Mouse (Mus musculus) thymus, postnatal 10 days (tissue): ENCODE results near the gene Cpt1a.

Experiments used
- DNase-seq, 2 experiments: peaks; one replicate each; pipeline ENCODE4 v3.0.0; 2021; ENCODE audit warnings: low spot score in 2 of 2

Gene Cpt1a

DNA sequence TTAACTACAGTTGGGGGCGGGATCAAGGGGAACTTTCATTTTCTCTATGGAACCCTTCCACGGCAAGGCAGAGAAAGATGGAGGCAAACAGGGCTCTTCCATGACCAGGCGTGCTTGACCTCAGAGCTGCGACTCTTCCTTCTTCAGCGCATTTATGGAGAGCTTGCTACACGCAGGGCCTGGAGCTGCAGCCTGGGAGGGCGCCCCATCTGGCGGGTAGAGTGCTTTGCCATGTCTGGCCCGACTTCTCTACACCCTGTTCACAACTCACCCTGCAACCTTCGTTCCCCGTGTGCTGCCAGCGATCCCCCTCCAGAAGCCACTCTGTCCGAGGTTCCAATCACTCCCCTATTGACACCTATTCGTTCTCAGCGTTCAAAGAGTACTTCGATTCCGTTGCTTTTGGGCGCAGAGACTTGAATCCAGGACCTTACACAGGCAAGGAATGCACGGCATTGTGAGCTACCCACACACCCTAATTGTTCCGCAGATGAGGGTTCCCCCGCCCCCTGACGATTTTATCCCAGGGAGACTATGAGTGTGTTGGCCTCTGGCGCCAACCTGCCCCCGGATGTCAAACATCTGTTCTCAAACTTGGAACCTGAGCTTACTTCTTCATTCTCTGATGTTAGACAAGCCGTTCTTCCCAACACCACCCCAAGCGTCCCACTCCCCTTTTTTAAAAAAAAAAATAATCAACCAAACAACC is at the start of gene Cpt1a:
Cpt1a (plus strand) TSS at position 74 of the 709 bp plus-strand sequence.
- DNase-seq: peak; percentile 36 to 57

DNA sequence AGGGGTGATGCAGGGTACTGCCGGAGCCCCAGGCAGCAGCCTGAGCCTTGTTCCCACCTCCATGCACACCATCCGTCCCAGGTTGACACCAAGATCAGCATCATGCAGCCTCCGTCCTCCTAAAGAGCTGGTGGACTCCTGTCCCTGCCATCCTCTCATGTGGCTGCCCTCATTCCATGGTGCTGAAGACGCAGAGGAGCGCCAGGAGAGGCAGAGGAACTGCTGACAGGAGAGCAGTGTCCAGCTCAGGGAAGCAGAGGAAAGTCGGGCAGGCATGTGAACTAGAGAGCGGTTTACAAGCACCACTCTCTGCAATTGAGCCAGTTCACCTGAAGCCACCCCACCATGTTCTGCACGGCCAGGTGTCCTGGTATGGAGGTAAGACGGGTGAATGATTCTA is 48.8 kb upstream of the Cpt1a start:
- no peak for DNase-seq

DNA sequence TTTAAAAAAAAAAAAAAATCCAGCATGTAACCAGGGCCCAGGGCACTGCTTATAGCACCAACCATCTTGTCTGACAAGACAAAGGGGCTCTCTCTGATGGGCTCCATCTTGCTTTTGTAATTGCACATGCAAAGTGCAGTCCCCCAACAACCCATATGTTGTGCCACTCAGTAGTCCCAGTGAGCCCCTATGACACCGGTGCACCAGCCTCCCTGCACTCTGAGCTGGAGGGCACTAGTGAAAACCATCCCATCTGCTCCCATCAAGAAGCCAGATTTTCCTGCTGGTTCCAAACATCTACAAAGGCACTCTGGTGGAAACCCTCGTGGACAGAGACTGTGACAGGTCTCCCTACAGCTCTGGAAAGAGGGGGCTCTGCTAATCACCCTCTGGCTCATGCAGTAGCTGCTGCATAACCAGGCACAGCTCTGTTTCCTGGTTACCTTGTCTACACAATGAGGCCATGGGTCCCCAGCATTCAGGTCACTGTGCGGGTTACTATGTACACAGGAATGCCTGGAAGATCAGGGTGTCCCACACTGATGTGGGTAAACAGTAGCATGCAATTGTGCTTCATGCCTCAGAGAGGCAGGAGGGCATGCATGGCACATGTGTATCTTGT is 46.3 kb upstream of the Cpt1a start:
- no peak for DNase-seq

DNA sequence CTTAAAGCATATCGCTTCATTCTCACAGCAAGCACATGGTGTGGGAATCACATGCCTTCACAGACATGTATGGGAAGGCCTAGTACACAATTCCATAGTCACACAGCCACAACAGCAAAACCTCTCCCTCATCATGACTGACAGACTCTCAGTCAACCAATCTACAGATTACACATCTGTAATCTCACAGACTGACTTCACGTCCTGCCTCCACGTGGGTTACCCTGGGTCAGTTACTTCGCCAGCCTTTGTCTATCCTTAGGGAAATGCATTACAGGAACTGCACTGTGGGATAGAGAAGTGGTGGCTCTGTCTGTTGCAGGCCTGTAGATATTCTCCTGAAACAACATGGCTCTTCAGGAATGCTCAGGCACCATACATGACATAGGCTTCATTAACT is 40.2 kb upstream of the Cpt1a start:
- no peak for DNase-seq

DNA sequence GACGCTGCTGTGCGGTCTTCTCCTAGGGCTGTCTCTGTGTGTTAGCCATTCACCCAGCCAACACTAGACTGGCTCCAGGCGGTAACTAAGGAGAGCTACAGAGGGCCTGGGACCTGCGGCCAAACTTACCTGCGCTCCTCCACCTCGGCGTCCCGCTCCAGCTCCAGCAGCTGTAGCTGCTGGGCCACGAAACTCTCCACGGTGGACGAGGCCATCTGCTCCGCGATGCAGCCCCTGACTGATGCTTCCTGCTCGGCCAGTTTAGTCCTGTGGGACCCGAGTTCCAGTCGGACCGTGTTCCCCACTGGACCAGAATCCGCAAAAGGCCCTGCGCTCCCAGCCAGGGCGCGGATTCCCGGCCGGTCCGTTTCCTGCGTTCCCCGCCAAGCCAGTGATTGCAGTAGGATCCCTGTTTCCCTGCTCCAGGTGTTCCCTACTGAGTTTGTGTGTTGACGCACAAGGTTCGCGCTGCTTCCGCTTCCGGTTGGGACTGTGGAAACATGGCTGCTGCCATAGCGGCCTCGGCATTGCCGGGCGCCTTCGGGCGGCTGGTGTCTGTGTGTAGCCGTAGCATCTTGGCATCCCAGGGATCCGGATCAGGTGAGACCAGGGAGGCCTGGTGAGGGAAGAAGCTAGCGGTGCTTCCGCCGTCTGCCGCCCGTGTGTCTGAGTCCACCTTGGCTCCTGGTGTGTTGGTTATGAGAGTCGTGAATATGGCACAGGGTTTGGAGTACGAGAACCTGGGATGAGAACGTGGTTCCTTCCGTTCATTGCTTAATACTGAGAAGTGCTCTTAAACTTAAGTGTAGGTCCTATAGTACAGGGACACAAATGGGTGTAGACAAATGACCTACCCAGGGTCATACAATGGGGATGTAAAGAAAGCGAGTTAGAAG is 39.3 kb upstream of the Cpt1a start, which contains the start of the genes Mrpl21 and Ighmbp2:
Mrpl21 (plus strand) TSS at position 330 of the 896 bp plus-strand sequence.
Ighmbp2 (minus strand) TSS at position 446 of the 896 bp plus-strand sequence.
- DNase-seq: peak; percentile 63 to 77

DNA sequence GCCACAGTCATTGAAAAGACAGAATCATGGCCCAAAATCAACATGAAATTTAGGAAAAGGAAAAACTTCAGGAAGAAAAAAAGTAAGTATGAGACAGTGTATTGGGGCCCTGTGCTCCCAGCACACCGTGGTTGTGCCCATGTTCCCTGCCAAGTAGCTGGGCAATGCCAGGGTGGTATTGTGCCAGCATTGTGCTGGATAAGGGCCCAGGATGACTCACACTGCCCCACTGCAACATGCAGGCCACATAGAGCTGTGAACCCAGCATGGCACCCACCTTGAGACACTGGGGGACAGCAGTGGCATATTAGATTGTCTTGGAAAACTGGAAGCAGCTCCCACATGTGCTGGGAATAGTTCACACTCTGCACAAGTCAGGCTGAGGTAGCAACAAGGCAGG is 33.1 kb upstream of the Cpt1a start:
- no peak for DNase-seq

DNA sequence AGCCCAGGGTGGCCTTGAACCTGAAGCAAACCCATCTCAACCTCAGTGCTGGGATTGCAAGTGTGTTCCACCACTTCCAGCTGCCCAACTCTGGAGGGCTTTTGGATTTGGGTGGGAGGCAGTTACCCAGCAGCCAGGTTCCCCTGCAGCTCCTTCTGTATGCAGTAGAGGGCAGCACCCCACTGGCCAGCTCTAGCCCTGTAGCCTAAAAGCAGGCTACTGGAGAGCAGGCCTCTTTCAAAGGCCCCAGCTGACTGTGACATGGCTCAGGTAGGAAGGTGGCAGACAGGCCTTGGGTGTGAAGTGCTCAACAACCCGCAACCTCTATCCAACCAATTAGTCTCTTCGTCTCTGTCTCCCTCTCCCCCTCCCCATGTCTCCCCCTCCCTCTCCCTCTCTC is 30.1 kb upstream of the Cpt1a start:
- peak; percentile 32 to 62 for DNase-seq

DNA sequence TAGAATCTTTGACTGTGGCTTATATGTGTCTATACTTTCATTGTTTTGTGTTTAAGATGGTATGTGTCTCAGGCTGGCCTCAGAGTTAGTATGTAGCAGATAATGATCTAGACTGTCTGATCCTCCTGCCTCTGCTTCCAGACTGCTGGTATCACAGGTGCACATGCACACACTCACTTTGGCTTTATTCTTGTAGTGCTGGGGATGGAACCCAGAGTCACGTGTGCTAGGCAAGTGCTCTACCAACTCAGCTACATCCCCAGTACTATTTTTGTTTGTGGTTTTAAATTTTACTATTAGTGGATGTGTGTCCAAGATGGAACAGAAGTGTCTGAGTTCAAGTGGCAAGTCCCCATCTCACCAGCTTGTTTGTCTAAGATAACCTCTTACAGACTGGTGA is 29.1 kb upstream of the Cpt1a start:
- no peak for DNase-seq

DNA sequence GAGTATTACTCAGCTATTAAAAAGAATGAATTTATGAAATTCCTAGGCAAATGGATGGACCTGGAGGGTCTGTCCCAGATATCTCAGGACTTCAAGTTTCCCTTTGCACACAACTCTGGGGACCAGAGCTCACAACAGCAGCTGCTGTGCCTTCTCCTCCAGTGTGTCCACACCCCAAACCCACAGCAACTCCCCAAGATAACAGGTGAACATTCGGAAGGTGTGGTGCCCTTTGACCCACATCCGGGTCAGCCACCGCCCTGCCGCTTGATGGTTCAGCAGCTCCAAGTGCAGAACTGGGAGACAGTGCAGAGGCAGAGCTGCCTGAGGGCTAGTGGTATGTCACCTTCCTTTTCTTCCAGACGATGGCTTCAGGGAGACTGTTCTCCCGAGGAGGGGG is 26.9 kb upstream of the Cpt1a start:
- DNase-seq: no peak

DNA sequence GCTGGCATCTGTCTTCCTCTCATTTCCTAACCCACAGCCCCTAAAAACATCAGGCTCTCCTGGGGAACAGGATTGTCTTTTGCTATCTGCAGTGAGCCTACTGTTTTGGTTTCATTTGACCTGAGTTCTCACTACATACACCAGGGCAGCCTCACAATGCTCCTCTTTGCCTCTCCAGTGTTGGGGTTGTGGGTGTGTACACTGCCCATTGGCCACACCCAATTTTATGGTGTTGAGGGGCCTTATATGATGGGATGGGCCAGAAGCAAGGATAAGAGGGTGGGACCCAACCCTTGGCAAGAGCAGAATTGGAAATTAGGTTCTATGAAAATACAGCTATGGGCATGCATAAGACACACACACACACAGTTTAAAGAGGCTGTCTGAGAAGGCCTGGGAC is 25.1 kb upstream of the Cpt1a start:
- DNase-seq: no peak

DNA sequence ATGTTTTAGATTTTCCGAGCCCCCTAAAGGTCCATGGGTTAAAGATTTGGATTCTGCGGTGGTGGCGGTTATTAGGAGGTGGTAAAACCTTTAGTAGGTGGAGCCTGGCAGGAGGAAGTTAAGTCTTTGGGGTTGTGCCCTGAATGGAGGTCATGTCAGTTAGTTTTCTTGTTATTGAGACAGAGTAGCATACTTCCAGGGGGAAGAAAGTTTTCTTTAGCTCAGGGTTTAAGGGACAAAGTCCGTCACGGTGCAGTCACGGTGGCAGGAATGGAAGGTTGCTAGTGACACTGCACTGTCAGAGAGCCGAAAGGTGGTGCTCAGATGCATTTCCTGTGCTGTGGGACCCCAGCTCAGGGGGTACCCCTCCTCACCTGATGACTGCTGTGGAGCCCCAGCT is 24.4 kb upstream of the Cpt1a start:
- DNase-seq: no peak

DNA sequence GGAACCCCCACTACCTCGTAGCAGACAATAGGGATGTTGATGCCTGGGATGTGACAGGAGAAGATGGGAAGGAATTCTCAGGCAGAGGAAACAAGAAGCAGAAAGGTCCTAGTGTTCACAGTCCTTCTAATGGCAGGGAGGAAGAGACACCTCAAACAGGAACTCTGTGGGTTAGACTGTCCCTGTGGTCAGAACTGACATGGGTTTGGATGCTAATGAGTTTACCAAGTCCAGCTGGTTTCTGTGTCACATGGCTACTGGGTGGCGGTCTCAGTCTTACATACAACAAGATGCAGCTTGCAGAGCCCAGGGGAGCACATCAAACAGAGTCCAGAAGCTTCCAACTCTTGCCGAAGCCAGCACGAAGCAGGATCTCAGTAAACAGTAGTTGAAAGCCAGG is 18.1 kb upstream of the Cpt1a start:
- DNase-seq: no peak

DNA sequence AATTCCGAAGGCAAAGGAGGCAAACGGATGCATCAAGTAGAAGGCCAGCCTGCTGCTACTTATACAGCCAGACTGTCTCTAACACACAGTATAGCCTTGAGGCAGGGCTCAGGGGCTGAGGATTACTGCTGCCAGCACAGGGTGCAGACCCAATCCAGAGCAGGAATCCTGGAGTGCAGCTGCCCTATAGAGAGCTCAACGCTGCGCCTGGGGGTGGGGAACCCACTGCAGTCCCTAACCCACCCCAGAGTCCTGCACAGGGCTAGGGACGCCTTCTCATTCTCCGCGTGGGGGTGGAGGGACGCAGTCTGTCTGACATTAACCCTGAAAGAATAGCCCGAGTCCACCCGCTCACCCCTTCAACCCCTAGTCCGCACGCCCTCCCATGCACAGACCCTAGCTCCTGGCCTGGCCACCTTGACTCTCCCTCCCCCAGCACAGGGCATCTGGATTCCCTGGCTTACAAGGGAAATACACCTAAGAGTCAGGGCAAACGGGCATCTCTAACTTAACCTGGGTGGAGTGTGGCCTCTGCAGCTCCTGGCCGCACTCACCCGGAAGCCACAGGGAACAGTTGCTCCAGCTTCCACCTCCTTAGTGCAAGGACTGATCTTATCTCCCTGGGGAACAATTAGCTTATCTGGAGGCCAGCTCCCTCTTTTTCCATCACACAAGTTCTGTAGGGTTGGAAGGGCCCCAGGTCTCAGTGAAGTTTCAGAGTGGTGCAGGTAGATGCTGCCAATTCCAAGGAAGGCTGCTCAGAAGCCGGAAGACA is 14.8 kb upstream of the Cpt1a start:
- DNase-seq: no peak

DNA sequence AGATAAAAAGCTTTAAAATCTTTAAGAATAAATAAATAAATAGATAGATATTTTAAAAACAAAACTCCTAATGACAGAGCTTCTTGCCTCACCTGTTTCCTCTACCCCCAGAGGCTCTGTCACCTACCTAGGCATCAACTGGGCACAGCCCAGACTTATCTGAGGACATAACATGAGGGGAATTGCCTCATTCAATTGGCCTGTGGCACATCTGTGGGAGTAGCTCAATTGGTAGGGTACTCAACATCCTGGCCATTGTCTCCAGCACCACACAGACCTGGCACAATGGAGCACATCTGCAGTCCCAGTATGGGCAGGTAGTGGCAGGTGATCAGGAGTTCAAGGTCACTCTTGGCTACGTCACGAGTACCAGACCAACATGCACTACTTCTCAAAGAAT is 2.8 kb upstream of the Cpt1a start:
- no peak for DNase-seq

DNA sequence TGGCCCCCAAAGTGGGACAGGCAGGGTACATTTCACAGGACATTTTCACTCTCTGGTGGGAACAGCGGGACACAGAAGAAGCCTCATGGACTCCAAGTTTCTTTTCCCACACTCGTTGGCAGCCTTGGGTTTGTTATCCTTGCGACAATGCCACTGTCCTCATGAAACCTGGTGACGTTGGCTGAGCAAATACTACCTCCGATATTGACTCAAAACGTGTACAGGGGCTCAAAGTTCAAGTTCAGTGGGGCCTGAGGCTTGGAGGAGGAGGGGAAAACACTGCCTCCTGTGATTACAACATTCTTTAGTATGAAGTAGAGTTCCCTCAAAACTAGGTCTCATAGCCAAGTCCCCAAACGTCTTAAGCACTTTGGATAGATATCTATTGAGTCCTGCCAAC is 2.0 kb upstream of the Cpt1a start:
- DNase-seq: no peak

DNA sequence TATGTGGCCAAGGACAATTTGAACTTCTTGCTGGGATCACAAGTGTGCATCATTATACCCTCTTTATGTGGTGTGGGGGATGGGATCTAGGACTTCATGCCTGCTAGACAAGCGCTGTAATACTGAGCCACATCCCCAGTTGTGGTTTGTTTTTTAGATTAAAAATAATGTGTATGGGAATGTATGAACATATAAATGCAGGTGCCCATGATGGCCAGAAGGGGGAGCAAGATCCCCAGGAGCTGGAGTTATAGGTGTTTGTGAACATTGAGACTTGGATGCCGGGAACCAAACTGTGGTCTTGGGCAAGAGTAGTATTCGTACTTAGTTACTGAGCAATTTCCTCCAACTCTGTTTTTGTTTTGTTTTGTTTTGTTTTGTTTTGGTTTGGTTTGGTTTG is 1.3 kb upstream of the Cpt1a start:
- DNase-seq: no peak

DNA sequence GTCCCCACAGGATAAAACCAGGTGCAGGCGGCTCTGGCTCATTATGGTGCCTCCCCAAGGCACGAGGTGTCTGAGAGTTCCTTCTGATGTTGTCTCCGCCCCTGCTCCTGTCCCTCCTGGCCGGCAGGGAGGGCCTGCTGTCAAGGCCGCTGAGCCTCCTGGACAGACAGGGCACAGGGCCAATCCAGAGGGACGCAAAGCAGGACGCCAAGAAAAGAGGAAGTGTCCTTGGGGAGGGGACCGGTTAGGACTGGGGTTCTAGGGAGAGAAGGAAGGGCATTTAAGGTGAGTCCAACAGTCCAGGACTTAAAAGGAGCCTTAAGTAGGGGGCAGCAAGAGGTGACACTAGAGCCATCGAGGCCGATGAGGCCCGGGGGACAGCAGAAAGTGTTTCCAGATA is 517 bp upstream of the Cpt1a start:
- no peak for DNase-seq

DNA sequence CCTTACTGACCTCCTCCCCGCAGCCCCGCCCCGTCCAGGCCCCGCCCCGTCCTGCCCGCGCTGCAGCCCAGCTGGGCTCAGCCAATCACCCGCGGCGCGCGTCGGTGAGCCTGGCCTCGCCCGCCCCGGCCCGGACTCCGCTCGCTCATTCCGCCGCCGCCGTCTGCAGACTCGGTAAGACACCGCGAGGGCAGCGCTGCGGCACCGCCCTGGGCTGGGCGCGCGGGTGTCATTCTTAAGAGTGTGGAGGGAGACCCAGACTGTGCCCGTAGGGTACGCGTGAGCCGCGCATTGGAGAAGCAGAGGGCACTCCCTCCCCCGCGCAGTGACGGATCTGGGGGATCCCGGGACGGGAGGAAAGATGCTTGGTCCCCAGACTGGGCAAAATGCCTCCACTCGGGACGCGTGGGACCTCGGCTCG is 1.1 kb downstream of the Cpt1a start:
- peak; percentile 63 to 73 for DNase-seq

DNA sequence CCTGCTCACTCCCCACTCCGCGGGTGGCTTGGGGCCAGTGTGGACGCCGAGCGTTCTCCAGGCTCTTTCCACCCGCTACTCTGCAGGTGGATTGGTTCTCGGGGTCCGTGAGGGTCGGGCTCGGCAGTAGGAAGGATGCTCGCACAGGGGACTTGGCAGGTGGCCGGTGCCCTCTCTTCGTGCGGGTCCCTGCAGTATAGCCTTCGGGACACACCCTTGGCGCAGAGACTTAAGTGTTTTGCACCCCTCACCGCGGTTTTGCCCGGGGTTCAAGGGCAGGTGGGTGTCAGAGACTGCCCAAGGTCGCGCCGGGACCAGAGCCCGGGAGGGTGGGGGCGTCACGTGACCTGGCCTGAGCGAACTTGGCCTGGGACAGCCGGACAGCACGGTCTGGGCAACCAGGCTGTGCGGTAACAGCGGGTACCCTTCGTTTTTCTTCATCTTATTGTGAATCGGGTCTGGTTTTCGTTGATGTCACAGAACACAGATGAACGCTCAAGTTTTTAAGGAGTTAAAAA is 1.7 kb downstream of the Cpt1a start:
- peak; percentile 36 to 37 for DNase-seq

DNA sequence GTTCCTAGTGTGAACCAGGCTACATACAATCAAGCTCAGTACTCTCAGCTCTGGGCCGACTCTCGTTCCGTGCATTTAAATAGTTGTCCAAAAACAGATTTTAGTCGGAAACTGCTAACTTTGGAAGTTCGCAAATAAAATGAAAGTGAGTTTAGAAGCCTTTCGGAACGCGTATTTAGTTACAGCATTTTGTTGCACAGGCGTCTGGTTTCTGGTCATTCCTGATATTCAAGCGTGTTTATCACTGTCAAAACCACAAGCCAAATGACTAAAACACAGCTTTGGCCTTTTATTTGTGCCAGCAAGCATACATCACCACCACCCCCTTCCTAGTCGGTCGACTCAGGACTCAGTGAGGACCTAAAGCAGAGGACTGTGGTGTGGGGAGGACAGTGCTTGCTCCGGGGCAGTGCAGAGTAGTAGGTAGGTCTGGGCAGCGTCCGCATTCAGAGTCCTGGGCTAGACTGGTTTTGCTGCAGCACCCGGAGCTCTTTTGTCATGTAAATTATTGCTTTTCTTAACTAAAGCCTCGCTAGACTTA is 2.2 kb downstream of the Cpt1a start:
- no peak for DNase-seq
